ENCODE assay signal across 8 mouse cellular contexts in the genomic region with DNA sequence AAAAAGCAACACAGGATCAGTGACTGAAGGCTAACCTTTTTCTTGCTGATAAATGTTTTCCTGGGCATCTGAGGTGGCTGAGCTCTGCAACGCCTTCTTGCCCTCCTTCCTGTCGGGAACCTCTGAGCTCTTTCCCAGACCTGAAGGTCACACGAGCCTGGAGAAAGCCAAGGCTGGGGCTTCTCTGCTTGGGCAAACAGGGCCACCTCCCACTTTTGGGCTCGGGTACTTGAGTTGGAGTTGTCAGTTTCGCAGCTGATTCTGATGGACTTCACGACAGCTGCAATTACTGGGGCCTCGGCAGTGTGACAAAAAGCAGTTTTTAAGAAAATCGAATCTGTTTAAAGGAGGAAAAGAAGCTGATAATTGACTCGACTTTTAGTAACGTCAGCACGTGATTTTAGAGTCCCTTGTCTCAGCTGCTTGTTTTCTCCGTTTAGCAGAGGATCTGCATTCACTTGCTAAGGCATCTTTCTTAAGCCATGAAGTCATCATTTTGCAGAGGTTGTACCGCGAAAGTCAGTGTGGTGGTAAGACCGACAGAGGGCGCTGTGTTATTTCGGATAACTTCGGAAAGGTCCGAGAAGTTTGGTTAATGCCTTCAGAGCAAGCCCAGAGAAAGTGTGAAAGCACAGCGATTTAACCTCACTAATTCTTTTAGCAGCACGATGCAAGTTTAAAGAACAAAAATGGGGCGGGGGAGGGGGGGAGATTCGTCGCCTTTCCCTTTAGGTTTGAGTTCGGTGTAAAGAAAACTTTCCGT. TPM values are rescaled to one million over a fixed set of nuclear protein-coding genes. Genes with fewer than 3 reads are reported as not detected.
DNase-seq lines count a peak whose midpoint lies in the region; ATAC-seq and TF ChIP-seq lines count a peak whose summit lies in the region.

No protein-coding gene starts in this region.

- peak; percentile 41 for ATAC-seq in CD4-positive, CD25-positive, alpha-beta regulatory T cell, adult 4 months
- ATAC-seq in forebrain, embryonic 12.5 days (ENCODE audit: low FRiP score) = peak; percentile 73; the same call in 1 of the 2 replicates
- ATAC-seq in liver, postnatal 0 days = no peak
- peak; percentile 83 for ATAC-seq in neural tube, embryonic 14.5 days (ENCODE audit: low read depth)

- intact Hi-C loops in heart, postnatal 14 days (cut with DNase I) = loop anchor here (1.0 to 2.0 kb wide), 2 partner anchors 821 to 916 kb away; no protein-coding TSS in a partner anchor

- whole genome bisulfite sequencing in forebrain, embryonic 12.5 days = 21% methylated on average over 26 of the region's 26 CpGs
- 21% methylated on average over 26 of the region's 26 CpGs for WGBS in liver, postnatal 0 days (ENCODE audit: insufficient replicate concordance)
- WGBS in neural tube, embryonic 14.5 days = 23% methylated on average over 26 of the region's 26 CpGs

- H3K4me2 ChIP-seq in forebrain, embryonic 12.5 days = peak overlapping the region; percentile 48
- H3K4me2 ChIP-seq in liver, postnatal 0 days (ENCODE audit: low read depth, low read length) = peak overlapping the region; percentile 67
- peak overlapping the region; percentile 34 for H3K4me2 ChIP-seq in neural tube, embryonic 14.5 days (ENCODE audit: low read depth, low read length)

- no peaks in the 10 kb centered on the region for H3K36me3 ChIP-seq in forebrain, embryonic 12.5 days (replicated peaks)
- H3K36me3 ChIP-seq in liver, postnatal 0 days (replicated peaks; ENCODE audit: insufficient read depth, low read length) = no peaks in the 10 kb centered on the region
- no peaks in the 10 kb centered on the region for H3K36me3 ChIP-seq in neural tube, embryonic 14.5 days (ENCODE audit: control insufficient read depth, insufficient read depth, low read length)

- H3K9ac ChIP-seq in forebrain, embryonic 12.5 days = no peak overlapping the region
- 0 out of 2 replicates have a peak overlapping the region, but pooled peaks have one; percentile 4 for H3K9ac ChIP-seq in liver, postnatal 0 days (replicated peaks)
- H3K9ac ChIP-seq in neural tube, embryonic 14.5 days (replicated peaks; ENCODE audit: low read depth, low read length) = no peak overlapping the region

- DNase-seq in heart, postnatal 14 days = peak; percentile 74 to 82
- DNase-seq in layer of hippocampus, adult 11-12 months (ENCODE audit: low spot score) = peak; percentile 80
- DNase-seq in liver, postnatal 0 days = peak; percentile 74
- DNase-seq in testis, postnatal 14 days (ENCODE audit: low spot score) = peak; percentile 72

- H3K4me1 ChIP-seq in brown adipose tissue, adult 24 weeks (ENCODE audit: control insufficient read depth, insufficient read depth, insufficient read length, low read length) = no peaks in the 10 kb centered on the region
- H3K4me1 ChIP-seq in forebrain, embryonic 12.5 days = no peaks in the 10 kb centered on the region
- 0 out of 2 replicates have a peak, but pooled peaks cover 2% of the 10 kb centered on the region for H3K4me1 ChIP-seq in liver, postnatal 0 days (ENCODE audit: insufficient read depth)
- H3K4me1 ChIP-seq in neural tube, embryonic 14.5 days (ENCODE audit: control insufficient read depth, insufficient read depth, low read length) = no peaks in the 10 kb centered on the region

- H3K27me3 ChIP-seq in forebrain, embryonic 12.5 days = no peaks in the 10 kb centered on the region
- H3K27me3 ChIP-seq in liver, postnatal 0 days (ENCODE audit: insufficient read depth, low read length) = peaks cover 6% of the 10 kb centered on the region; the same call in 1 of the 2 replicates
- no peaks in the 10 kb centered on the region for H3K27me3 ChIP-seq in neural tube, embryonic 14.5 days (ENCODE audit: control insufficient read depth, insufficient read depth, low read length)

- no peak for TF ChIP-seq EP300 in liver, postnatal 0 days (IDR thresholded peaks at IDR 0.05; ENCODE audit: low read depth)

- no peak overlapping the region for H3K27ac ChIP-seq in brown adipose tissue, adult 24 weeks (replicated peaks; ENCODE audit: low read depth, low read length)
- H3K27ac ChIP-seq in forebrain, embryonic 12.5 days = no peak overlapping the region
- no peak overlapping the region for H3K27ac ChIP-seq in liver, postnatal 0 days (ENCODE audit: low read depth)
- no peak overlapping the region for H3K27ac ChIP-seq in neural tube, embryonic 14.5 days (ENCODE audit: low read depth, low read length)

- peak overlapping the region; percentile 47 for H3K4me3 ChIP-seq in brown adipose tissue, adult 24 weeks (ENCODE audit: insufficient read depth, low read depth, low read length)
- peak overlapping the region; percentile 18 for H3K4me3 ChIP-seq in forebrain, embryonic 12.5 days (replicated peaks)
- H3K4me3 ChIP-seq in liver, postnatal 0 days (ENCODE audit: low read depth, low read length) = peak overlapping the region; percentile 32
- no peak overlapping the region for H3K4me3 ChIP-seq in neural tube, embryonic 14.5 days (ENCODE audit: low read depth, low read length)

- H3K9me3 ChIP-seq in forebrain, embryonic 12.5 days = no peaks in the 10 kb centered on the region
- H3K9me3 ChIP-seq in liver, postnatal 0 days (ENCODE audit: low read length) = no peaks in the 10 kb centered on the region
- H3K9me3 ChIP-seq in neural tube, embryonic 14.5 days (ENCODE audit: control insufficient read depth, low read length) = no peaks in the 10 kb centered on the region

- TF ChIP-seq CTCF in liver, postnatal 0 days (IDR thresholded peaks at IDR 0.05; ENCODE audit: low read depth) = peak; percentile 83

RNA-seq across cellular contexts. Expression of a gene that starts 49.5 kb away (rescaled TPM):
- 10 to 100 TPM; 78.8 to 89.1 TPM for polyA plus RNA-seq in CD4-positive, CD25-positive, alpha-beta regulatory T cell, adult 4 months (2017; shearing (Covaris generic))
- polyA plus RNA-seq in brown adipose tissue, adult 24 weeks (2012; ENCODE audit: insufficient read depth, insufficient read length, missing spikeins) = 31.8 and 39.1 TPM in 2 replicates
- 133 and 137 TPM in 2 replicates for polyA plus RNA-seq in forebrain, embryonic 12.5 days (2016; fragmentation: Nextera tagmentation; extraction: Ambion mirVana)
- total RNA-seq in heart, postnatal 14 days (2021) = 10 to 100 TPM; 48.5 to 56.0 TPM
- 39.0 and 41.4 TPM in 2 replicates for polyA plus RNA-seq in liver, postnatal 0 days (2015; fragmentation: Nextera tagmentation; extraction: Ambion mirVana)
- 103 and 107 TPM in 2 replicates for polyA plus RNA-seq in neural tube, embryonic 14.5 days (2014; fragmentation: Nextera tagmentation; extraction: Ambion mirVana)
